Mouse (Mus musculus) embryonic facial prominence, embryonic 10.5 days (tissue): Measurements from ENCODE around the gene Adcyap1r1. TPM values are rescaled to one million over a fixed set of nuclear protein-coding genes. Genes with fewer than 3 reads are reported as not detected.

ENCODE experiments used
- microRNA-seq: library from miRNA; unstranded; fragments of <30 nt; microRNA quantifications from one replicate; pipeline ENCODE4, GENCODE M21; 2017
- polyA plus RNA-seq: library from polyadenylated mRNA; unstranded; fragments of >200 nt; fragmentation: Nextera tagmentation; extraction: Ambion mirVana; gene quantifications from 2 replicates; pipeline ENCODE4 v1.2.1, GENCODE M21; 2016

The Adcyap1r1 gene
- polyA plus RNA-seq, 1 experiment from 2014 or later: 4.4 TPM

Small RNA genes within 50 kb of the gene (microRNA-seq; reads per million reads assigned to microRNA genes)
- not detected for gene Gm44352

Other genes with a start within 250 kb of the Adcyap1r1 start
- 18.7 and 24.0 TPM in 2 replicates for gene Mindy4, start 248.6 kb upstream of the Adcyap1r1 start, polyA plus RNA-seq
- gene Aqp1, start 115.5 kb upstream of the Adcyap1r1 start, polyA plus RNA-seq: 0.29 and 0.76 TPM in 2 replicates
- not detected in 2 replicates for gene Ghrhr, start 75.7 kb upstream of the Adcyap1r1 start, polyA plus RNA-seq
- 0.09 TPM in 1 of 2 replicates, not detected in the other for gene Neurod6, start 229.3 kb downstream of the Adcyap1r1 start, polyA plus RNA-seq